Mouse (Mus musculus) heart, adult 2 months (tissue): ENCODE data around the gene 1700056E22Rik. TPM values are rescaled to one million over a fixed set of nuclear protein-coding genes. Genes with fewer than 3 reads are reported as not detected.

Experiments
- DNase-seq, 2 experiments: peaks; one replicate each; pipeline ENCODE4 v3.0.0; 2021
- H3K27ac ChIP-seq: fragments of 200-600 bp; 2 replicates; pipeline ENCODE4 v1.8.1; 2022
- H3K27me3 ChIP-seq: fragments of 200-500 bp; 2 replicates; pipeline ENCODE4 v1.6.1; 2012; ENCODE audit warnings: mild to moderate bottlenecking, low read length, inconsistent platforms, mixed read lengths; ENCODE audit not compliant: control insufficient read depth, insufficient read depth
- H3K36me3 ChIP-seq: fragments of 200-500 bp; 2 replicates; pipeline ENCODE4 v1.6.1; 2012; ENCODE audit warnings: low read length, inconsistent platforms; ENCODE audit not compliant: control insufficient read depth, insufficient read depth
- H3K4me1 ChIP-seq: fragments of 200-500 bp; 2 replicates; pipeline ENCODE4 v1.6.1; 2011; ENCODE audit warnings: low read length; ENCODE audit not compliant: control insufficient read depth, insufficient read depth
- H3K4me3 ChIP-seq: fragments of 200-600 bp; 2 replicates; pipeline ENCODE4 v1.8.1; 2022
- H3K79me2 ChIP-seq: fragments of 200-500 bp; replicated peaks from 2 replicates; pipeline ENCODE4 v1.6.1; 2012; ENCODE audit warnings: mild to moderate bottlenecking, inconsistent platforms, low read length, moderate library complexity, mixed read lengths; ENCODE audit not compliant: control insufficient read depth, insufficient read depth
- H3K9ac ChIP-seq: fragments of 200-500 bp; 2 replicates; pipeline ENCODE4 v1.6.1; 2012; ENCODE audit warnings: low read depth, mild to moderate bottlenecking, control low read depth, inconsistent platforms, low read length, mixed read lengths
- CTCF ChIP-seq: fragments of 200-600 bp; IDR thresholded peaks from 2 replicates; pipeline ENCODE4 v1.8.1; 2022; ENCODE audit warnings: antibody characterized with exemption, mild to moderate bottlenecking, moderate library complexity
- EP300 ChIP-seq: fragments of 200-500 bp; IDR thresholded peaks from 2 replicates; pipeline ENCODE4 v1.6.1; 2011; ENCODE audit warnings: low read depth, low read length, control low read depth; ENCODE audit not compliant: insufficient read depth
- POLR2A ChIP-seq: fragments of 200-500 bp; IDR thresholded peaks from 2 replicates; pipeline ENCODE4 v1.6.1; 2011; ENCODE audit warnings: mild to moderate bottlenecking, low read depth, low read length, control low read depth; ENCODE audit not compliant: insufficient read depth
- WGBS: fragments of 180-500 bp; shearing (Covaris S2); methylation state at CpG from one replicate; pipeline ENCODE4 v1.1.7; 2018; 5-methylcytosine and 5-hydroxymethylcytosine counted together
- intact Hi-C: fragments of 180-260 bp; cut with DNase I; formaldehyde crosslinking; loops from one replicate; pipeline ENCODE4 v1.15.1; 2025
- long read RNA-seq: library from polyadenylated mRNA; stranded (forward); transcript quantifications from one replicate; pipeline ENCODE4 v2.0.0, GENCODE M21; 2021
- polyA plus RNA-seq: library from polyadenylated mRNA; depleted of rRNA; stranded (reverse); fragments of >200 nt; gene quantifications from 2 replicates; pipeline ENCODE4 v1.2.3, GENCODE M21; 2012; rRNA removed
- total RNA-seq, 2 experiments: library from RNA; stranded (reverse); gene quantifications; 2 replicates each; pipeline ENCODE4 v1.2.3; 2021

The 1700056E22Rik gene
- under 1 TPM; 0.25 to 0.84 TPM for total RNA-seq
- polyA plus RNA-seq: 0.44 and 1.5 TPM in 2 replicates
- long read RNA-seq: 0 reads

DNA sequence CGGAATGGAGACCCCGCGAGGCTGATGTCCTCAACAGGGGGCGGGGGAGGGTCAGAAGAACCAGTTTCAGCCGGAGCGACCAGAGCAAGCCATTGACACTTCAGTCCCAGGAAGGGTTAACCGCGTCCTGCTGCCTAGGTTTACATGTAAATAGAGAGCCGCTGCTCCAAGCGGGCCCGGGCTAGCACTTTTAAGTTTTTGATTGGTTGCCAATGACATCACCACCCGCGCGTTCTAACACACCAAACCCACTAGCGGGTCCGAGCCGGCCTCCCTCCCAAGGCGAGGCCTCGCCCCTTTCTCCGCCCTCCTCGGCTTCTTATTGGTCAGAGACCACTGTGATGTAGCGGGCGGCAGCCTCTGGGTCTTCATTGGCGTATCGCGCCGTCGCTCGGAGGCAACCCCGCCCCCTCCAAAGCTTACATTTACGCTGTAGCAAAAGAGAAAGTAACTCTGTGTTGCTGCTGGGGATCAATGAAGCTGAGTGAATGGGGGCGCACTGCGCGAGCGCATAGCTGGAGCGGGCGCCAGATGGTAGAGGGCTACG lies at the start of gene 1700056E22Rik:
1700056E22Rik (minus strand) TSS at position 291 of the 547 bp plus-strand sequence.
- Histone ChIP-seq H3K27me3 (no peaks in the 10 kb centered on the region), H3K4me3 (peak within 1 kb of the TSS; percentile 57), H3K27ac (peak within 1 kb of the TSS; percentile 86), H3K36me3 (no peaks in the 10 kb centered on the region), H3K79me2 (no peaks in the 10 kb centered on the region; the same call in 1 of the 2 replicates), H3K4me1 (peaks cover 5% of the 10 kb centered on the region; the same call in 1 of the 2 replicates), H3K9ac (peak within 1 kb of the TSS; percentile 98)
- intact Hi-C loops: loop anchor here (1.0 to 10.0 kb wide), 3 partner anchors 29 to 701 kb away; partner anchors contain the start of gene Hlx
- WGBS: under 1% methylated on average over 38 of the region's 38 CpGs
- DNase-seq: peak; percentile 96 to 99
- TF ChIP-seq CTCF (no peak), POLR2A (peak; percentile 93), EP300 (no peak)

DNA sequence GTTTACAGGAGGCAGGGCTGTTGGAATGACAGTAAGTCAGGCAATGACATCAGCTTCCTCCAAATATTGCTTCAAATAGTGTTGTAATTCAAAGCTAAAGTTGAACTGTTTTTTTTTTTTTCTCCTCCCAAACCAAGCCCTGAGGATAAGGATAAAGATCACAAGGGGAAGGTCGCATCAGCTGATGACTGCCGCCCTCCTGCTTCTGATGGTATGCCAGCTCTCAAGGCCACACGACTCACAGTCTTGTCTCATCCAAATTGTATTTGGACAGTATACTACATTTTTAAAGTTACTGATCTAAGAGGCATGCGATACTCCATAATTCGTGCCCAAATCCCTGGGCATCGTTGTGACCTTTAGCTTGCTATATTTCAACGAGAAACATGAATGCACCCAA lies 49.1 kb upstream of the 1700056E22Rik start:
- Histone ChIP-seq H3K27ac (no peak overlapping the region), H3K4me3 (no peak overlapping the region), H3K36me3 (no peaks in the 10 kb centered on the region), H3K9ac (no peak overlapping the region), H3K27me3 (no peaks in the 10 kb centered on the region), H3K79me2 (no peaks in the 10 kb centered on the region), H3K4me1 (no peaks in the 10 kb centered on the region; the same call in 1 of the 2 replicates)
- WGBS: 64% methylated on average over 7 of the region's 7 CpGs
- TF ChIP-seq EP300 (no peak), CTCF (no peak), POLR2A (no peak)
- no peak for DNase-seq
- intact Hi-C loops: no loop called here

DNA sequence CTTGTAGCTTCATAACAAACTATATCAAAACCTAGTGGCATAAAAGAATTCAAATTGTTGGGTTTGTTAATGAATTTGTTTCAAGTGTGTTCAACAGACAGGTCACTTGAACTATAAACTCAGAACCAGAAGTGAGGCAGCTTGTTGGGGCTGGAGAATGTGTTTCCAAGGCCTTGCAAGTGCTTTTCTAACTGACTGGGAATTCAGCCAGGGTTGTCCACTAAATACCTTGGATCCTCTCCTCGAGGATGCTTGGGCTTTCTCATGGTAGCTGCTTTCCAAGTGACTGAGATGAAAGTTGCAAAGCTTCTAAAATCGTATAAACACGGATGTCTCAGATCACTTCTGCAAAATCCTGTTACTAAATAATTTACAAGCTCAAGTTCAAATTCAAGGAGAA lies 48.6 kb upstream of the 1700056E22Rik start:
- Histone ChIP-seq H3K4me1 (no peaks in the 10 kb centered on the region; the same call in 1 of the 2 replicates), H3K4me3 (no peak overlapping the region), H3K27ac (no peak overlapping the region), H3K79me2 (no peaks in the 10 kb centered on the region), H3K9ac (no peak overlapping the region), H3K36me3 (no peaks in the 10 kb centered on the region), H3K27me3 (no peaks in the 10 kb centered on the region)
- WGBS: 46% methylated on average over 3 of the region's 3 CpGs
- DNase-seq: no peak
- TF ChIP-seq CTCF: no peak
- TF ChIP-seq EP300: no peak
- TF ChIP-seq POLR2A: no peak
- intact Hi-C loops: no loop called here

DNA sequence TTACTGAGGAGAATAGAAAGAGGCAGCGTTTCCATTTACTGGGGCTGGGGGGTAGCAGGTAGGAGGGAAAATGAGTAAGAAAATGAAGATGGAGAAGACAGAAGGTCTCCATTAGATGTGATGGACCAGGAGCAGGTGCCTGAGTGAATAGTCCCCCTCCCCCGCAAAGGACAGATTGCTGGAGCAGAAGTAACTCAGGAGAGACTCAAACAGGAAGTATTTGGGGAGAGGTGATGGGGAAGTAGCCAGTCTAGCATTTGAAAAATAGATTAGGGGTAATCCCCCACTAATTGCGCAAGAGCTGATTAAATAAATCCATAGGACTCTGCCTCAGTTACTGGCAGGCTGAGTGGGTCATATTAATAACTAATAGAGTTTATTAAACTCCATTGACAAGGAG lies 45.2 kb upstream of the 1700056E22Rik start:
- Histone ChIP-seq H3K79me2 (no peaks in the 10 kb centered on the region), H3K27me3 (no peaks in the 10 kb centered on the region), H3K9ac (no peak overlapping the region), H3K4me1 (peaks cover 1% of the 10 kb centered on the region), H3K27ac (no peak overlapping the region), H3K36me3 (no peaks in the 10 kb centered on the region; the same call in 1 of the 2 replicates), H3K4me3 (no peak overlapping the region)
- DNase-seq: no peak
- TF ChIP-seq EP300: no peak
- no peak for TF ChIP-seq CTCF
- no peak for TF ChIP-seq POLR2A
- WGBS: 89% methylated on average over 3 of the region's 3 CpGs
- intact Hi-C loops: no loop called here

DNA sequence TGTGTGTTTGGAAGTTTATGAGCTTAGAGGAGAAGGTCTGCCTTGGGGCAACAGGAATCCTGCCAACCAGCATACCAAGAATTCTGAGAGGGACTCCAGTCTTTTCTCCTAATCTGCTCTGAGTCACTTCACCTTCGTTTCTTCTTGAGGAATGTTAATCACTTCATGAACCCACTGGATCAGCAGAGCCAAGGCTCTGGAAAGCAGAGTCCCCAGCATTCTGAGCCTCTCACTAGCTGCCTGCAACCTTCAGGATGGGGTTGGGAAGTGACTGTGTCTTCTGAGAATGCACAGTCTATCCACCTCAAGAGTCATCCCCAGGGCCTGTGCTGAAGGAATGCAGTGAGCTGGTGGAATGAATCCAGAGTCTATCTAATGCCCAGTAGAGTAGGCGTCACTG lies 42.7 kb upstream of the 1700056E22Rik start:
- H3K9ac ChIP-seq: no peak overlapping the region
- no peaks in the 10 kb centered on the region for H3K27me3 ChIP-seq
- H3K4me1 ChIP-seq: peaks cover 1% of the 10 kb centered on the region
- no peak for TF ChIP-seq CTCF
- no peak for TF ChIP-seq POLR2A
- TF ChIP-seq EP300: no peak
- no peak overlapping the region for H3K27ac ChIP-seq
- no peaks in the 10 kb centered on the region for H3K79me2 ChIP-seq
- 36% methylated on average over 2 of the region's 2 CpGs for WGBS
- peak in 1 of 2 experiments; percentile 17 for DNase-seq
- intact Hi-C loops: no loop called here
- no peaks in the 10 kb centered on the region; the same call in 1 of the 2 replicates for H3K36me3 ChIP-seq
- no peak overlapping the region for H3K4me3 ChIP-seq

DNA sequence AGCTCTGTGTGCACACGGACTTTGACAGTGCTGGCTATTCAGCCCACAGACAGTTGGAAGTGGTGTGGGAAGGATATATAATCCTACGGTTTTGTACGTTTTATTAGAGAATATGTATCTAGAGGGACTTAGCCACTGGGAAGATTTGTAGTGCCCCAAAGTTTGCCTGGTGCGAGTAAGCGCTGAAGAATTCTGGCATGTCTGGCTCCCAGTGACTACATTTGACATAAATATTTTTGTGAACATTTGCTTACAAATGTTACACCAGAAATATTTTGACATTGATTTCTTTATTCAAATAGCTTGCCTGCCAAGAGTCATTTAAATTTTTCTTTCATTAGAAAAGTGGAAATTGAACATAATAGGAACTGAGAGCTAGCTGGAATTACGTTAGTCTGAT lies 42.0 kb upstream of the 1700056E22Rik start:
- peaks cover 2% of the 10 kb centered on the region; the same call in 1 of the 2 replicates for H3K36me3 ChIP-seq
- DNase-seq: peak in 1 of 2 experiments; percentile 8
- no peak overlapping the region for H3K27ac ChIP-seq
- H3K79me2 ChIP-seq: no peaks in the 10 kb centered on the region
- H3K4me3 ChIP-seq: no peak overlapping the region
- no peaks in the 10 kb centered on the region for H3K27me3 ChIP-seq
- TF ChIP-seq EP300 (no peak), CTCF (no peak), POLR2A (no peak)
- H3K4me1 ChIP-seq: peaks cover 1% of the 10 kb centered on the region
- 83% methylated on average over 6 of the region's 6 CpGs for WGBS
- H3K9ac ChIP-seq: no peak overlapping the region
- intact Hi-C loops: no loop called here
